Mouse (Mus musculus) cortical plate, adult 2 months (tissue): ENCODE results near the gene Rab15.

ENCODE experiments used
- CTCF ChIP-seq: fragments of 200-500 bp; IDR thresholded peaks from 2 replicates; pipeline ENCODE4 v1.5.1; 2011; ENCODE audit warnings: mild to moderate bottlenecking, control low read depth, low read length; ENCODE audit not compliant: insufficient read depth; ENCODE audit errors: extremely low read depth
- POLR2A ChIP-seq: fragments of 200-500 bp; IDR thresholded peaks from 2 replicates; pipeline ENCODE4 v1.6.1; 2011; ENCODE audit warnings: mild to moderate bottlenecking, low read length, control low read depth; ENCODE audit not compliant: insufficient read depth; ENCODE audit errors: extremely low read depth

- TF ChIP-seq POLR2A (no peak), CTCF (no peak)
These were observed 2.9 kb downstream of the Rab15 start for GRCm38 (mm10) chr12:76819816-76820215.
